Mouse (Mus musculus) MEL (cell line): ENCODE results near the gene Atg5. TPM values are rescaled to one million over a fixed set of nuclear protein-coding genes. Genes with fewer than 3 reads are reported as not detected.

Experiments
- DNase-seq: peaks from one replicate; pipeline ENCODE4 v3.0.0; 2011; ENCODE audit warnings: low read depth, low spot score
- H3K27ac ChIP-seq: 2 replicates; pipeline ENCODE4 v1.5.1; 2012; ENCODE audit warnings: low read depth, mild to moderate bottlenecking, control low read depth, low read length, moderate library complexity; ENCODE audit not compliant: control insufficient read depth
- H3K27me3 ChIP-seq, 2 experiments: fragments of 150-350 bp in 1 of 2; sonication (generic) in 1 of 2; 2 replicates each; pipeline ENCODE4 v1.6.1; 2012; ENCODE audit warnings: low read length in 2 of 2, mild to moderate bottlenecking in 2 of 2, improper control_type of control experiment in 1 of 2, moderate library complexity in 1 of 2; ENCODE audit not compliant: insufficient read depth in 2 of 2, control insufficient read depth in 1 of 2
- H3K36me3 ChIP-seq, 2 experiments: 2 replicates each; pipeline ENCODE4 v1.6.1; 2012 to 2014; ENCODE audit warnings: low read length in 2 of 2, improper control_type of control experiment in 1 of 2, inconsistent platforms in 1 of 2, mild to moderate bottlenecking in 1 of 2; ENCODE audit not compliant: insufficient read depth in 2 of 2, control insufficient read depth in 1 of 2
- H3K4me1 ChIP-seq, 2 experiments: fragments of 150-350 bp in 1 of 2; sonication (generic) in 1 of 2; 2 replicates each; pipeline ENCODE4 v1.6.1; 2012; ENCODE audit warnings: low read length in 2 of 2, improper control_type of control experiment in 1 of 2, mild to moderate bottlenecking in 1 of 2; ENCODE audit not compliant: insufficient read depth in 2 of 2, control insufficient read depth in 1 of 2
- H3K4me3 ChIP-seq, 2 experiments: fragments of 150-350 bp in 1 of 2; sonication (generic) in 1 of 2; 2 replicates each; pipeline ENCODE4 v1.5.1; 2012; ENCODE audit warnings: low read depth in 2 of 2, low read length in 2 of 2, mild to moderate bottlenecking in 2 of 2, moderate library complexity in 2 of 2, control low read depth in 1 of 2, improper control_type of control experiment in 1 of 2; ENCODE audit not compliant: control insufficient read depth in 1 of 2, insufficient read depth in 1 of 2
- H3K79me2 ChIP-seq: 2 replicates; pipeline ENCODE4 v1.6.1; 2012; ENCODE audit warnings: mild to moderate bottlenecking, low read length, moderate library complexity; ENCODE audit not compliant: control insufficient read depth, poor library complexity, insufficient read depth
- H3K9ac ChIP-seq: 2 replicates; pipeline ENCODE4 v1.6.1; 2012; ENCODE audit warnings: low read depth, mild to moderate bottlenecking, control low read depth, low read length, moderate library complexity; ENCODE audit not compliant: control insufficient read depth, poor library complexity, severe bottlenecking
- H3K9me3 ChIP-seq: fragments of 150-350 bp; sonication (generic); replicated peaks from 2 replicates; pipeline ENCODE4 v1.6.1; 2012; ENCODE audit warnings: mild to moderate bottlenecking, low read length, improper control_type of control experiment, moderate library complexity; ENCODE audit not compliant: insufficient read depth
- BHLHE40 ChIP-seq: IDR thresholded peaks from 2 replicates; pipeline ENCODE4 v1.6.1; 2012; ENCODE audit warnings: low read depth, mild to moderate bottlenecking, inconsistent platforms, low read length, improper control_type of control experiment, borderline replicate concordance
- CHD1 ChIP-seq: IDR thresholded peaks from 2 replicates; pipeline ENCODE4 v1.6.1; 2012; ENCODE audit warnings: low read depth, mild to moderate bottlenecking, inconsistent platforms, low read length, improper control_type of control experiment
- CTCF ChIP-seq, 3 experiments: IDR thresholded peaks in 2 of 3; conservative IDR thresholded peaks in 1 of 3; 2 replicates each; pipeline ENCODE4 v1.5.1; 2011 to 2012; ENCODE audit warnings: low read length in 3 of 3, low read depth in 2 of 3, mild to moderate bottlenecking in 2 of 3, improper control_type of control experiment in 1 of 3, inconsistent platforms in 1 of 3, mixed read lengths in 1 of 3, moderate library complexity in 1 of 3; ENCODE audit not compliant: control insufficient read depth in 1 of 3, insufficient read depth in 1 of 3, poor library complexity in 1 of 3, severe bottlenecking in 1 of 3
- E2F4 ChIP-seq: IDR thresholded peaks from 2 replicates; pipeline ENCODE4 v1.6.1; 2011; ENCODE audit warnings: low read depth, low read length, improper control_type of control experiment, borderline replicate concordance
- ELF1 ChIP-seq: IDR thresholded peaks from 2 replicates; pipeline ENCODE4 v1.6.1; 2014; ENCODE audit warnings: low read depth, mild to moderate bottlenecking, inconsistent platforms, low read length, improper control_type of control experiment, moderate library complexity
- EP300 ChIP-seq, 2 experiments: IDR thresholded peaks; 2 replicates each; pipeline ENCODE4 v1.6.1; 2011; ENCODE audit warnings: improper control_type of control experiment in 2 of 2, low read length in 2 of 2, low read depth in 1 of 2, mild to moderate bottlenecking in 1 of 2
- ETS1 ChIP-seq: IDR thresholded peaks from 2 replicates; pipeline ENCODE4 v1.6.1; 2012; ENCODE audit warnings: low read depth, mild to moderate bottlenecking, inconsistent platforms, low read length, improper control_type of control experiment, moderate library complexity
- GABPA ChIP-seq: IDR thresholded peaks from 2 replicates; pipeline ENCODE4 v1.6.1; 2012; ENCODE audit warnings: low read depth, mild to moderate bottlenecking, inconsistent platforms, low read length, improper control_type of control experiment, moderate library complexity
- GATA1 ChIP-seq: IDR thresholded peaks from 2 replicates; pipeline ENCODE4 v1.6.1; 2011; ENCODE audit warnings: low read depth, low read length, improper control_type of control experiment
- HCFC1 ChIP-seq: IDR thresholded peaks from 2 replicates; pipeline ENCODE4 v1.6.1; 2012; ENCODE audit warnings: low read depth, mild to moderate bottlenecking, inconsistent platforms, low read length, improper control_type of control experiment, moderate library complexity
- JUND ChIP-seq: IDR thresholded peaks from 2 replicates; pipeline ENCODE4 v1.6.1; 2011; ENCODE audit warnings: low read depth, mild to moderate bottlenecking, improper control_type of control experiment, low read length
- KAT2A ChIP-seq: conservative IDR thresholded peaks from 2 replicates; pipeline ENCODE4 v1.6.1; 2012; ENCODE audit warnings: low read depth, low read length, improper control_type of control experiment, inconsistent platforms
- MAFK ChIP-seq: IDR thresholded peaks from 2 replicates; pipeline ENCODE4 v1.6.1; 2011; ENCODE audit warnings: low read depth, mild to moderate bottlenecking, low read length, improper control_type of control experiment, borderline replicate concordance
- MAZ ChIP-seq: IDR thresholded peaks from 2 replicates; pipeline ENCODE4 v1.6.1; 2012; ENCODE audit warnings: low read depth, mild to moderate bottlenecking, inconsistent platforms, low read length, improper control_type of control experiment
- MEF2A ChIP-seq: IDR thresholded peaks from 2 replicates; pipeline ENCODE4 v1.6.1; 2014; ENCODE audit warnings: low read depth, mild to moderate bottlenecking, inconsistent platforms, low read length, improper control_type of control experiment; ENCODE audit not compliant: poor library complexity, insufficient replicate concordance, severe bottlenecking; ENCODE audit errors: extremely low read depth
- MXI1 ChIP-seq: IDR thresholded peaks from 2 replicates; pipeline ENCODE4 v1.6.1; 2011; ENCODE audit warnings: mild to moderate bottlenecking, low read depth, low read length, improper control_type of control experiment
- MYB ChIP-seq: IDR thresholded peaks from 2 replicates; pipeline ENCODE4 v1.6.1; 2011; ENCODE audit warnings: mild to moderate bottlenecking, low read depth, low read length, improper control_type of control experiment
- MYC ChIP-seq: IDR thresholded peaks from 2 replicates; pipeline ENCODE4 v1.6.1; 2011; ENCODE audit warnings: low read depth, mild to moderate bottlenecking, low read length, improper control_type of control experiment, moderate library complexity
- NELFE ChIP-seq: IDR thresholded peaks from 2 replicates; pipeline ENCODE4 v1.6.1; 2011; ENCODE audit warnings: low read depth, low read length, improper control_type of control experiment
- NRF1 ChIP-seq: IDR thresholded peaks from 2 replicates; pipeline ENCODE4 v1.6.1; 2014; ENCODE audit warnings: low read depth, mild to moderate bottlenecking, inconsistent platforms, low read length, improper control_type of control experiment, moderate library complexity; ENCODE audit not compliant: poor library complexity, insufficient read depth, severe bottlenecking
- POLR2A ChIP-seq, 2 experiments: IDR thresholded peaks; 2 replicates each; pipeline ENCODE4 v1.6.1; 2011 to 2012; ENCODE audit warnings: low read length in 2 of 2, mild to moderate bottlenecking in 2 of 2, control low read depth in 1 of 2, improper control_type of control experiment in 1 of 2, low read depth in 1 of 2, moderate library complexity in 1 of 2; ENCODE audit not compliant: control insufficient read depth in 1 of 2, insufficient read depth in 1 of 2, poor library complexity in 1 of 2
- POLR2AphosphoS5 ChIP-seq: IDR thresholded peaks from 2 replicates; pipeline ENCODE4 v1.6.1; 2012; ENCODE audit warnings: low read depth, borderline replicate concordance, mild to moderate bottlenecking, inconsistent platforms, low read length, moderate library complexity, mixed read lengths
- RAD21 ChIP-seq: IDR thresholded peaks from 2 replicates; pipeline ENCODE4 v1.6.1; 2011; ENCODE audit warnings: mild to moderate bottlenecking, low read depth, low read length, improper control_type of control experiment
- RCOR1 ChIP-seq: IDR thresholded peaks from 2 replicates; pipeline ENCODE4 v1.6.1; 2012; ENCODE audit warnings: low read depth, mild to moderate bottlenecking, inconsistent platforms, low read length, improper control_type of control experiment
- SIN3A ChIP-seq: IDR thresholded peaks from 2 replicates; pipeline ENCODE4 v1.6.1; 2012; ENCODE audit warnings: low read length, improper control_type of control experiment, inconsistent platforms
- TAL1 ChIP-seq: IDR thresholded peaks from 2 replicates; pipeline ENCODE4 v1.6.1; 2012; ENCODE audit warnings: mild to moderate bottlenecking, inconsistent platforms, low read length, moderate library complexity, mixed read lengths
- TBP ChIP-seq: IDR thresholded peaks from 2 replicates; pipeline ENCODE4 v1.8.0; 2011; ENCODE audit warnings: low read depth, low read length, improper control_type of control experiment
- TCF12 ChIP-seq: IDR thresholded peaks from 2 replicates; pipeline ENCODE4 v1.6.1; 2014; ENCODE audit warnings: low read depth, mild to moderate bottlenecking, inconsistent platforms, low read length, improper control_type of control experiment, moderate library complexity
- UBTF ChIP-seq: IDR thresholded peaks from 2 replicates; pipeline ENCODE4 v1.6.1; 2012; ENCODE audit warnings: low read depth, mild to moderate bottlenecking, inconsistent platforms, low read length, improper control_type of control experiment, moderate library complexity, borderline replicate concordance; ENCODE audit not compliant: insufficient read depth
- USF1 ChIP-seq: IDR thresholded peaks from 2 replicates; pipeline ENCODE4 v1.6.1; 2014; ENCODE audit warnings: low read depth, mild to moderate bottlenecking, inconsistent platforms, low read length, improper control_type of control experiment, moderate library complexity
- USF2 ChIP-seq, 2 experiments: IDR thresholded peaks; 2 replicates each; pipeline ENCODE4 v1.6.1; 2011 to 2012; ENCODE audit warnings: improper control_type of control experiment in 2 of 2, low read length in 2 of 2, borderline replicate concordance in 1 of 2, inconsistent platforms in 1 of 2, low read depth in 1 of 2, mild to moderate bottlenecking in 1 of 2; ENCODE audit not compliant: insufficient read depth in 1 of 2
- ZC3H11A ChIP-seq: IDR thresholded peaks from 2 replicates; pipeline ENCODE4 v1.6.1; 2012; ENCODE audit warnings: low read depth, mild to moderate bottlenecking, inconsistent platforms, low read length, improper control_type of control experiment
- ZMIZ1 ChIP-seq: IDR thresholded peaks from 2 replicates; pipeline ENCODE4 v1.6.1; 2012; ENCODE audit warnings: low read depth, mild to moderate bottlenecking, inconsistent platforms, low read length, improper control_type of control experiment, moderate library complexity
- ZNF384 ChIP-seq: IDR thresholded peaks from 2 replicates; pipeline ENCODE4 v1.6.1; 2012; ENCODE audit warnings: low read depth, mild to moderate bottlenecking, inconsistent platforms, low read length, improper control_type of control experiment
- polyA plus RNA-seq, 2 experiments: library from polyadenylated mRNA; stranded (reverse) in 1 of 2; unstranded in 1 of 2; fragments of >175 nt in 1 of 2; fragments of >200 nt in 1 of 2; gene quantifications; 2 replicates each; pipeline versions ENCODE4 v1.2.1 to v1.2.4; 2012; ENCODE audit warnings: low replicate concordance in 2 of 2, low read depth in 1 of 2; ENCODE audit not compliant: insufficient read length in 2 of 2, insufficient read depth in 1 of 2, missing spikeins in 1 of 2
- total RNA-seq: library from RNA; depleted of rRNA; stranded (reverse); fragments of 300-350 nt; gene quantifications from 2 replicates; pipeline ENCODE4 v1.2.3, GENCODE M21; 2012; rRNA removed

The Atg5 gene
- total RNA-seq (25.0 and 28.8 TPM in 2 replicates), polyA plus RNA-seq (10 to 100 TPM in 1 of 2 experiments, not detected in 1; 30.2 TPM)

GRCm38 (mm10) chr10:44268145-44268860 lies at the start of gene Atg5:
Atg5 (plus strand) TSS chr10:44268358.
- Histone ChIP-seq H3K27me3 (no peaks in the 10 kb centered on the region), H3K4me3 (peak within 1 kb of the TSS; percentile 84 to 93), H3K4me1 (peaks cover 0 to 13% of the 10 kb centered on the region in 2 experiments; a peak in 3 of 4 replicates), H3K9ac (peak within 1 kb of the TSS; percentile 99), H3K9me3 (no peaks in the 10 kb centered on the region), H3K79me2 (peaks cover 29% of the 10 kb centered on the region), H3K36me3 (peaks cover 0 to 10% of the 10 kb centered on the region in 2 experiments; a peak in 2 of 4 replicates), H3K27ac (peak within 1 kb of the TSS; percentile 78)
- peak; percentile 99 for DNase-seq
- TF ChIP-seq ZMIZ1 (peak; percentile 74; the same call in 1 of the 2 replicates), BHLHE40 (no peak), TAL1 (no peak), RAD21 (no peak), USF2 (IDR thresholded peaks at IDR 0.05; ENCODE audit: borderline replicate concordance in 1 of 2, insufficient read depth in 1 of 2, low read depth in 1 of 2, low read length in 2 of 2) (peak in 1 of 2 experiments; percentile 83; a peak in 3 of 4 replicates), KAT2A (peak; percentile 50), UBTF (0 out of 2 replicates have a peak, but pooled peaks have one; percentile 30), MXI1 (peak; percentile 95), POLR2AphosphoS5 (no peak), ZNF384 (no peak), GABPA (no peak), USF1 (peak; percentile 98), ZC3H11A (no peak), SIN3A (peak; percentile 88), MYC (peak; percentile 91; the same call in 1 of the 2 replicates), HCFC1 (peak; percentile 90), POLR2A (IDR thresholded peaks at IDR 0.05; ENCODE audit: control insufficient read depth in 1 of 2, insufficient read depth in 1 of 2, low read depth in 1 of 2, low read length in 2 of 2, poor library complexity in 1 of 2) (peak; percentile 92 to 95), GATA1 (no peak), MAFK (no peak), RCOR1 (0 out of 2 replicates have a peak, but pooled peaks have one; percentile 35), MEF2A (no peak), NELFE (peak; percentile 84), EP300 (IDR thresholded peaks at IDR 0.05; ENCODE audit: low read depth in 1 of 2, low read length in 2 of 2) (no peak; a peak in 1 of 4 replicates), NRF1 (peak; percentile 84), CTCF (IDR thresholded peaks at IDR 0.05 in 2 of 3, conservative IDR thresholded peaks at IDR 0.05 in 1 of 3; ENCODE audit: control insufficient read depth in 1 of 3, insufficient read depth in 1 of 3, low read depth in 2 of 3, low read length in 3 of 3, poor library complexity in 1 of 3, severe bottlenecking in 1 of 3) (no peak), CHD1 (no peak), E2F4 (no peak), ELF1 (peak; percentile 93), JUND (peak; percentile 47; the same call in 1 of the 2 replicates), TBP (peak; percentile 81; the same call in 1 of the 2 replicates), ETS1 (peak; percentile 54; the same call in 1 of the 2 replicates), TCF12 (peak; percentile 51; the same call in 1 of the 2 replicates), MYB (no peak), MAZ (no peak; the same call in 1 of the 2 replicates)
